Mouse (Mus musculus) liver, embryonic 16.5 days (tissue): Measurements from ENCODE around the gene Mbd5. TPM values are rescaled to one million over a fixed set of nuclear protein-coding genes. Genes with fewer than 3 reads are reported as not detected.

Experiments used
- ATAC-seq: fragments of 200-750 bp; cut with Nextera tagmentation; 2 replicates; pipeline ENCODE4 v1.8.0; 2017; ENCODE audit warnings: low read depth, mild to moderate bottlenecking, moderate number of reproducible peaks, moderate library complexity
- H3K27ac ChIP-seq: fragments of 300-500 bp; sonication (generic); 2 replicates; pipeline ENCODE4 v1.5.1; 2014; ENCODE audit warnings: mild to moderate bottlenecking, low read length
- H3K27me3 ChIP-seq: fragments of 300-500 bp; sonication (generic); 2 replicates; pipeline ENCODE4 v1.6.1; 2014; ENCODE audit warnings: low read depth, low read length, mixed read lengths; ENCODE audit not compliant: control insufficient read depth, insufficient read depth
- H3K36me3 ChIP-seq: fragments of 300-500 bp; sonication (generic); 2 replicates; pipeline ENCODE4 v1.6.1; 2014; ENCODE audit warnings: mild to moderate bottlenecking; ENCODE audit not compliant: control insufficient read depth, insufficient read depth
- H3K4me1 ChIP-seq: fragments of 300-500 bp; sonication (generic); 2 replicates; pipeline ENCODE4 v1.6.1; 2014; ENCODE audit warnings: low read depth, low read length, mixed read lengths; ENCODE audit not compliant: control insufficient read depth
- H3K4me2 ChIP-seq: fragments of 300-500 bp; sonication (generic); 2 replicates; pipeline ENCODE4 v1.6.1; 2014; ENCODE audit warnings: low read depth, low read length, mixed read lengths
- H3K4me3 ChIP-seq: fragments of 300-500 bp; sonication (generic); 2 replicates; pipeline ENCODE4 v1.5.1; 2014; ENCODE audit warnings: low read depth, mild to moderate bottlenecking, low read length
- H3K9ac ChIP-seq: fragments of 300-500 bp; sonication (generic); 2 replicates; pipeline ENCODE4 v1.6.1; 2014; ENCODE audit warnings: low read depth, low read length
- H3K9me3 ChIP-seq: fragments of 300-500 bp; sonication (generic); replicated peaks from 2 replicates; pipeline ENCODE4 v1.6.1; 2016; ENCODE audit warnings: low read length; ENCODE audit not compliant: control insufficient read depth
- WGBS: fragments of 180-500 bp; shearing (Covaris S2); extraction: QIAGEN DNeasy Blood & Tissue Kit; methylation state at CpG from one replicate; pipeline ENCODE4 v1.1.7; 2014; ENCODE audit not compliant: insufficient replicate concordance; 5-methylcytosine and 5-hydroxymethylcytosine counted together
- polyA plus RNA-seq: library from polyadenylated mRNA; unstranded; fragments of >200 nt; fragmentation: Nextera tagmentation; extraction: Ambion mirVana; gene quantifications from 2 replicates; pipeline ENCODE4 v1.2.1, GENCODE M21; 2015

Gene Mbd5
- 6.6 and 7.3 TPM in 2 replicates for polyA plus RNA-seq

GRCm38 (mm10) chr2:48948841-48949584 lies at the start of gene Mbd5:
Mbd5 (plus strand) TSS chr2:48949508.
- H3K4me3 ChIP-seq: peak within 1 kb of the TSS; percentile 100
- under 1% methylated on average over 45 of the region's 49 CpGs for WGBS
- peak within 1 kb of the TSS; percentile 87 for H3K27ac ChIP-seq
- H3K4me2 ChIP-seq: peak within 1 kb of the TSS; percentile 77
- H3K36me3 ChIP-seq: no peaks in the 10 kb centered on the region
- no peaks in the 10 kb centered on the region for H3K9me3 ChIP-seq
- peak within 1 kb of the TSS; percentile 96 for H3K9ac ChIP-seq
- peaks cover 2% of the 10 kb centered on the region for H3K4me1 ChIP-seq
- ATAC-seq: peak; percentile 99
- H3K27me3 ChIP-seq: no peaks in the 10 kb centered on the region

- H3K9me3 ChIP-seq: no peaks in the 10 kb centered on the region
- H3K4me3 ChIP-seq: no peak overlapping the region
- no peaks in the 10 kb centered on the region for H3K4me1 ChIP-seq
- WGBS: 45% methylated on average over 2 of the region's 2 CpGs
- H3K27ac ChIP-seq: no peak overlapping the region
- no peaks in the 10 kb centered on the region for H3K27me3 ChIP-seq
- no peak for ATAC-seq
- H3K36me3 ChIP-seq: peaks cover 7% of the 10 kb centered on the region
- no peak overlapping the region for H3K9ac ChIP-seq
- H3K4me2 ChIP-seq: no peak overlapping the region
These were observed 40.4 kb upstream of the Mbd5 start for GRCm38 (mm10) chr2:48908866-48909265.

GRCm38 (mm10) chr2:48914185-48914584 lies 35.1 kb upstream of the Mbd5 start:
- Histone ChIP-seq H3K36me3 (no peaks in the 10 kb centered on the region; the same call in 1 of the 2 replicates), H3K27ac (no peak overlapping the region)

GRCm38 (mm10) chr2:48915832-48916231 lies 33.5 kb upstream of the Mbd5 start:
- Histone ChIP-seq H3K9ac (no peak overlapping the region), H3K36me3 (no peaks in the 10 kb centered on the region; the same call in 1 of the 2 replicates)
- no peak for ATAC-seq

More at GRCm38 (mm10) chr2:48914185-48914584, 35.1 kb upstream of the Mbd5 start:
- no peak overlapping the region for H3K4me3 ChIP-seq
- H3K4me1 ChIP-seq: no peaks in the 10 kb centered on the region
- WGBS: 48% methylated on average over 1 of the region's 1 CpGs
- no peak overlapping the region for H3K4me2 ChIP-seq
- H3K27me3 ChIP-seq: no peaks in the 10 kb centered on the region
- H3K9me3 ChIP-seq: no peaks in the 10 kb centered on the region
- H3K9ac ChIP-seq: no peak overlapping the region
- no peak for ATAC-seq

GRCm38 (mm10) chr2:48935058-48935457 lies 14.2 kb upstream of the Mbd5 start:
- H3K4me2 ChIP-seq: no peak overlapping the region
- H3K9ac ChIP-seq: no peak overlapping the region
- ATAC-seq: no peak
- peaks cover 6% of the 10 kb centered on the region for H3K36me3 ChIP-seq
- no peaks in the 10 kb centered on the region for H3K9me3 ChIP-seq
- H3K27me3 ChIP-seq: no peaks in the 10 kb centered on the region
- 35% methylated on average over 2 of the region's 2 CpGs for WGBS
- H3K4me3 ChIP-seq: no peak overlapping the region
- no peaks in the 10 kb centered on the region for H3K4me1 ChIP-seq
- H3K27ac ChIP-seq: no peak overlapping the region

More at GRCm38 (mm10) chr2:48915832-48916231, 33.5 kb upstream of the Mbd5 start:
- Histone ChIP-seq H3K9me3 (no peaks in the 10 kb centered on the region), H3K4me2 (no peak overlapping the region), H3K27ac (no peak overlapping the region), H3K4me3 (no peak overlapping the region), H3K4me1 (no peaks in the 10 kb centered on the region), H3K27me3 (no peaks in the 10 kb centered on the region)

GRCm38 (mm10) chr2:48947761-48948160 lies 1.5 kb upstream of the Mbd5 start:
- no peak overlapping the region for H3K27ac ChIP-seq
- H3K27me3 ChIP-seq: no peaks in the 10 kb centered on the region
- H3K4me3 ChIP-seq: peak overlapping the region; percentile 40
- no peaks in the 10 kb centered on the region for H3K36me3 ChIP-seq
- H3K9ac ChIP-seq: peak overlapping the region; percentile 25; the same call in 1 of the 2 replicates
- 45% methylated on average over 3 of the region's 3 CpGs for WGBS
- ATAC-seq: no peak
- peaks cover 5% of the 10 kb centered on the region for H3K4me1 ChIP-seq
- H3K9me3 ChIP-seq: no peaks in the 10 kb centered on the region
- peak overlapping the region; percentile 75 for H3K4me2 ChIP-seq

- H3K4me2 ChIP-seq: peak overlapping the region; percentile 77
- H3K27ac ChIP-seq: peak overlapping the region; percentile 86
- ATAC-seq: peak; percentile 9
- no peaks in the 10 kb centered on the region for H3K36me3 ChIP-seq
- H3K9me3 ChIP-seq: no peaks in the 10 kb centered on the region
- no peaks in the 10 kb centered on the region for H3K27me3 ChIP-seq
- H3K4me3 ChIP-seq: peak overlapping the region; percentile 100
- peaks cover 2% of the 10 kb centered on the region for H3K4me1 ChIP-seq
- peak overlapping the region; percentile 96 for H3K9ac ChIP-seq
- WGBS: 1% methylated on average over 9 of the region's 9 CpGs
These were observed 489 bp downstream of the Mbd5 start for GRCm38 (mm10) chr2:48949743-48950251.

- Histone ChIP-seq H3K9ac (peak within 1 kb of the TSS; percentile 96), H3K27me3 (no peaks in the 10 kb centered on the region), H3K9me3 (no peaks in the 10 kb centered on the region), H3K4me2 (peak within 1 kb of the TSS; percentile 77), H3K4me1 (peaks cover 2% of the 10 kb centered on the region), H3K27ac (peak within 1 kb of the TSS; percentile 86), H3K4me3 (peak within 1 kb of the TSS; percentile 100), H3K36me3 (no peaks in the 10 kb centered on the region)
- no peak for ATAC-seq
- 0% methylated on average over 2 of the region's 2 CpGs for WGBS
These were observed 776 bp downstream of the Mbd5 start, which contains the start of gene Orc4 for GRCm38 (mm10) chr2:48950252-48950315. Orc4 (minus strand) TSS chr2:48950277.

GRCm38 (mm10) chr2:48950316-48950880 lies 1.1 kb downstream of the Mbd5 start:
- 4% methylated on average over 6 of the region's 6 CpGs for WGBS
- no peak for ATAC-seq
- Histone ChIP-seq H3K9me3 (no peaks in the 10 kb centered on the region), H3K4me2 (peak overlapping the region; percentile 77), H3K27ac (peak overlapping the region; percentile 86), H3K27me3 (no peaks in the 10 kb centered on the region), H3K9ac (peak overlapping the region; percentile 96), H3K4me3 (peak overlapping the region; percentile 100), H3K4me1 (peaks cover 2% of the 10 kb centered on the region), H3K36me3 (no peaks in the 10 kb centered on the region)
